Mouse (Mus musculus) lung, embryonic 14.5 days (tissue): ENCODE measurements around the gene Rcan1. TPM values are rescaled to one million over a fixed set of nuclear protein-coding genes. Genes with fewer than 3 reads are reported as not detected.
A peak's percentile ranks its signal among the peaks of the same experiment; 100 is the strongest.

Source experiments
- ATAC-seq: fragments of 200-750 bp; cut with Nextera tagmentation; 2 replicates; pipeline ENCODE4 v1.8.0; 2017; ENCODE audit warnings: mild to moderate bottlenecking, moderate TSS enrichment, moderate library complexity; ENCODE audit not compliant: insufficient read depth
- DNase-seq: peaks from one replicate; pipeline ENCODE4 v3.0.0-alpha.2; 2015
- H3K27ac ChIP-seq: fragments of 300-500 bp; sonication (generic); 2 replicates; pipeline ENCODE4 v1.5.1; 2014; ENCODE audit warnings: low read depth, mild to moderate bottlenecking, moderate library complexity
- H3K27me3 ChIP-seq: fragments of 300-500 bp; sonication (generic); 2 replicates; pipeline ENCODE4 v1.6.1; 2014; ENCODE audit warnings: low read length, control low read depth; ENCODE audit not compliant: insufficient read depth
- H3K36me3 ChIP-seq: fragments of 300-500 bp; sonication (generic); 2 replicates; pipeline ENCODE4 v1.6.1; 2014; ENCODE audit warnings: control low read depth; ENCODE audit not compliant: insufficient read depth
- H3K4me1 ChIP-seq: fragments of 300-500 bp; sonication (generic); 2 replicates; pipeline ENCODE4 v1.6.1; 2014; ENCODE audit warnings: antibody characterized with exemption, control low read depth; ENCODE audit not compliant: insufficient read depth
- H3K4me2 ChIP-seq: fragments of 300-500 bp; sonication (generic); 2 replicates; pipeline ENCODE4 v1.6.1; 2014; ENCODE audit warnings: mild to moderate bottlenecking
- H3K4me3 ChIP-seq: fragments of 300-500 bp; sonication (generic); 2 replicates; pipeline ENCODE4 v1.5.1; 2014; ENCODE audit warnings: low read depth, low read length
- H3K9ac ChIP-seq: fragments of 300-500 bp; sonication (generic); 2 replicates; pipeline ENCODE4 v1.6.1; 2014
- H3K9me3 ChIP-seq: fragments of 300-500 bp; sonication (generic); 2 replicates; pipeline ENCODE4 v1.6.1; 2016; ENCODE audit warnings: low read depth, low read length, control low read depth
- CTCF ChIP-seq: IDR thresholded peaks from 2 replicates; pipeline ENCODE4 v1.5.1; 2016; ENCODE audit warnings: antibody characterized with exemption, low read depth
- WGBS: fragments of 180-500 bp; shearing (Covaris S2); extraction: QIAGEN DNeasy Blood & Tissue Kit; methylation state at CpG from one replicate; pipeline ENCODE4 v1.1.7; 2014; 5-methylcytosine and 5-hydroxymethylcytosine counted together
- polyA plus RNA-seq: library from polyadenylated mRNA; unstranded; fragments of >200 nt; fragmentation: Nextera tagmentation; extraction: Ambion mirVana; gene quantifications from 2 replicates; pipeline ENCODE4 v1.2.1, GENCODE M21; 2014

The Rcan1 gene
- polyA plus RNA-seq, 1 experiment from 2014 or later = 47.8 TPM

DNA sequence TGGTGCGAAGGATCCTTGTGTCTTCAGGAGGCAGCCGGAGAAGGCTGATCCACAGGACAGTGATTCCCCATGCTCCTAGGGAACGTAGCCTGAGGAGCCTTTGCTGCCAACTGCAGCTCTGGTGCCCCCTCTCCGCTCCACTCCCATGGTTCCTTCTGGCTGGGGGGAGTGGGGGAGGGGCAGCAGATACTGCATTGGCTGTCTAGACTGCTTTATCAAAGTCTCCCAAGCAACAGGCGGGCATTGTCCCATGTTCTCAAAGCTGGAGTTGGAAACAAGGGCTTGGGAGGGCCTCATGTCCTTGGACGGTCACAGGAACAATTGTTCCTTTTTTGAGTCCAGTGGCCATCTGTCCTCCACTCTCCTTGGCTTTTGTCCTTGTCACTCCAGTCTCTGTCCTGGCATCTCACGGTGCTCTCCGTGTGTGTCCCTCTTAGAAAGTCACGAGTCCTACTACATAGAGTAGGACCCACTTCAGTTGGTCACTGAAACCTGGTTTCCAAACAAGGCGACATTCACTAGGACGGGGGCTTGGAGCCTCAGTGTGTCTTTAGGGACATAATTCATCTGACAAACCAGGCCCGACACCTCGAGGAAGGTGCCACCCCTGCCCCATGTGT is 124.3 kb downstream of the Rcan1 start:
- WGBS = 63% methylated on average over 13 of the region's 13 CpGs
- no peak for TF ChIP-seq CTCF
- Histone ChIP-seq H3K9ac (no peak overlapping the region), H3K27me3 (no peaks in the 10 kb centered on the region), H3K4me2 (no peak overlapping the region), H3K27ac (no peak overlapping the region; the same call in 1 of the 2 replicates), H3K4me3 (no peak overlapping the region), H3K36me3 (no peaks in the 10 kb centered on the region), H3K9me3 (no peaks in the 10 kb centered on the region), H3K4me1 (0 out of 2 replicates have a peak, but pooled peaks cover 6% of the 10 kb centered on the region)
- no peak for DNase-seq
- ATAC-seq = 0 out of 2 replicates have a peak, but pooled peaks have one; percentile 18

DNA sequence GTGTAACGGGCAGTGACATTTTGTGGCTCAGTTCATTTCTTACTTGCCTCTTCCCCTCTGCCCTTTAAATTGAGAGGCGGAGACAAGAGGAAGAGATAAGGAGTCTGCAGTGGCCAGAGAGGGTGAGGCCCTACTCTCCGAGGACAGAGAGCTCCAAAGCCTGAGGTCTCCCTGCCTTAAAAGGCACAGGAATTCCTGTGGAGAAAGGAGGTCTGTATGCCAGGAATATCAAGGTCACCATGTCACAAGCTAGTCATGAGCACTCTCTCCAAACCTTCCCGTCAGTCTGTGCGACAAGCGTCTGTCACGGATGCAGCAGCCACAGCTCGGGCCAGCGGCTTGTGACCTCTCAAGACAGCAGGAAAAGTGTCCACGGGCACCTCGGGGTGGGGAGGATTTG is 125.5 kb downstream of the Rcan1 start:
- no peak overlapping the region for H3K4me2 ChIP-seq
- H3K9ac ChIP-seq = no peak overlapping the region
- H3K4me3 ChIP-seq = no peak overlapping the region
- no peaks in the 10 kb centered on the region for H3K27me3 ChIP-seq
- H3K27ac ChIP-seq = no peak overlapping the region
- no peaks in the 10 kb centered on the region for H3K9me3 ChIP-seq
- peak; percentile 32 for DNase-seq
- no peak for TF ChIP-seq CTCF
- H3K36me3 ChIP-seq = no peaks in the 10 kb centered on the region
- H3K4me1 ChIP-seq = 0 out of 2 replicates have a peak, but pooled peaks cover 6% of the 10 kb centered on the region
- ATAC-seq = no peak
- 22% methylated on average over 11 of the region's 11 CpGs for WGBS

Other genes starting within 250 kb of the Rcan1 start
- 0.21 and 0.26 TPM in 2 replicates for gene Kcne2, start 178.5 kb downstream of the Rcan1 start, polyA plus RNA-seq
- gene Smim11, start 169.6 kb downstream of the Rcan1 start, polyA plus RNA-seq = 130 and 134 TPM in 2 replicates
- gene Fam243, start 149.4 kb downstream of the Rcan1 start, polyA plus RNA-seq = not detected in 2 replicates
- 0.22 TPM in 1 of 2 replicates, not detected in the other for gene Kcne1, start 111.4 kb downstream of the Rcan1 start, polyA plus RNA-seq
- gene Clic6, start 14.9 kb upstream of the Rcan1 start, polyA plus RNA-seq = 8.9 and 10.2 TPM in 2 replicates